Mouse (Mus musculus): ENCODE results near the gene Grhpr.
"Not testable (repeated sequence)": the region's sequence is repeated elsewhere in the genome, so short reads cannot be mapped to it uniquely, and the experiment has no call there.

The Grhpr gene

DNA sequence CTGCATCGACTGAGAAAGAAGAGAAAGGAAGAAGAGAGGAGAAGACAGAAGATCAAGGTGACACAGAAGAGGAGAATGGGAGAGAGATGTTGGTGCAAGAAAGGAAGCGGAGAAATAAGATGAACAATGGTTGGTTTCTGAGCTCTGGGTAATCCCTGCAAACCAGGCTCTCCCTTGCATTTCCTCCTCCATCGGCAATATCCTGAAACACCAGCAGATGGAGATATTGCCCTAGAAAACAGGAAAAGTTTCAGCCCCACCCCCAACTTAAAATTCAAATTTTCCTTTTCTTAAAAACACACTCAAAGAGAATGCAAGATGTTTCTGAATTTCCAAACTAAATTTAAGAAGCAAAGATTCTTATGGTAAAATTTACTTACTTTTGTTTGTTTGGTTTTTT is 34.4 kb downstream of the Grhpr start:
- peak; percentile 63 for DNase-seq (ENCODE audit: low spot score)

DNA sequence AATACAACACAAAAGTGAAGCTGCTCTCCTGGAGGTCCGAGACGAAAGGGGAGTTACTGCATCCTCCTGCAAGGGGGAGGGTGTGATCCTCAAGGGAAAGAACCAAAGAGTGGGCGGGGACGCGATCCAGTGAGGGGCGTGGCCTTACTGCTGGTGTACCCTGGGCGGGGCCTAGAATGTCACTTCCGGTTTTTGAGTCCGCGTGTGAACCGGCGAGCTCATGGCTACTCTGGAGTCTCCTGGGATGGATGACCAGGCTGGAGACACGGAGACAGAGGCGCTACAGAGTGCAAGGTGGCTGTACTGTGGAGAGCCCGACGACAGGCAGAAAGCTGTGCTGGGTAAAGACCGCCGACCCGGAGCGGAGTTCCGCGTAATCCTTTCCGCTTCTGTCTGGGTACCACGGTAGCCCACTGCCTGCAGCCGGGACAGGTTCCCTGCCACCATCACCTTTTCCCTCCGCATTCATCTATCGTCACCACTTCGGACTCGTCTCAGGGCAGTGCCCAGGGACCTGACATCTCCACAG is 37.3 kb downstream of the Grhpr start, which contains the start of gene Polr1e:
Polr1e (plus strand) TSS at position 132 of the 529 bp plus-strand sequence.
- peak; percentile 95 for DNase-seq (ENCODE audit: low spot score)

- peak; percentile 21 for DNase-seq (ENCODE audit: low spot score)
These were observed 37.8 kb downstream of the Grhpr start for GRCm38 (mm10) chr4:45019009-45019408.

DNA sequence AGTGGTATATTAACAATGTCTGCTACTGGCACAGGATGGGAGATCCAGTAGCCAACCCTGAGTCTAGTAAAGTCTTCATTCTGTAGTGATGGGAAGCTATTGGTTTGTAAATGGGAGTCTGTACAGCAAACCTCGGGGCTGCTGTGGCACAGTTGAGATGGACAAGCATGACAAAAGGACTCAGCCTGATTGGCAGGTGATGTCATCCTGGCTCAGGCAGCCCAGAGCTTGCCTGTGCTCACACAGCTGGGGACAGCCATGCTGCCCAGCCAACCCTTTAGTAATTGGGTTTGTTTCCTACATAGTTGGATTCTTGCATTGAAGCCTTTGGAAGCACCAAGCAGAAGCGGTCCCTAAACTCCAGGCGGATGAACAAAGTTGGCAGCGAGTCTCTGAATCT is 45.3 kb downstream of the Grhpr start:
- no peak for DNase-seq (ENCODE audit: low spot score)

DNA sequence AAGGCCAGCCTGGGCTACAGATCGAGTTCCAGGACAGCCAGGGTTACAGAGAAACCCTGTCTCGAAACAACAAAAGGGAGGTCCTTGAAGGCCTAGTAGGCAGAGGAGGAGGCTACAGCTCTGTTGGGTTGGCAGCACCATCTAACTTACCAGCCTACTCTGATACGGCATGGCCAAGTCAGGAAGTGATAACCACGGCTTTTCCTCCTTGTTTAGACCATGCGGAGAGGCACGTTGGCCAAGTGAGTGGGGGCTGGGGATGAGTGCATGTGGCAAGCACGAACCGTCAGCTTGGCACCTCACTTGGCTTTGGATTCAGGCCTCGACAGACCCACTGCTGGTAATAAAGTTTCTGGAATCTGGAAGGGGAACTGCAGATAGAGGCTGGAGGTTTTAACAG is 51.4 kb downstream of the Grhpr start:
- DNase-seq (ENCODE audit: low spot score), result no peak

- no peak for DNase-seq (ENCODE audit: low spot score)
These were observed 53.8 kb downstream of the Grhpr start for GRCm38 (mm10) chr4:45034693-45035628.

DNA sequence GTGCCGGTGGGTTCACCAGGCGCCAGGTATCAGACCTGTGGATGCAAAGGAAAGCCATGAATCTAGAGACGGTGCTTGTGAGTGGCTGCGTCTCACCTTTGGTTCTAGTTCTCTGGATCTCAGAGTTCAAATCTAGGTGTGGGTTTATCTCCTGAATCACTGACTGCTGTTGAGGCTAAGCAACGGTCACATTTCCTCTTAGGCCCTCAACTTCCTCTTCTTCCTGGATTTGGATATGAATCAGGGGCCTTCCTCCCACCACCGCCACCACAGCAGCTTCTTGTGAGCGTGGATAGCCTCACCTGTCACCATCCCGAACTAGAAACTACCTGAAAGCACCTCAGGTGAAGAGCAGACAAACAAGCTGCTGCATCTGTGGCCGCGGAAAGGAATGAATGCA is 54.9 kb downstream of the Grhpr start:
- DNase-seq (ENCODE audit: low spot score), result no peak

GRCm38 (mm10) chr4:45036571-45036970 is 55.4 kb downstream of the Grhpr start:
- no peak for DNase-seq (ENCODE audit: low spot score)

GRCm38 (mm10) chr4:45037455-45038410 is 56.5 kb downstream of the Grhpr start:
- no peak for DNase-seq (ENCODE audit: low spot score)

DNA sequence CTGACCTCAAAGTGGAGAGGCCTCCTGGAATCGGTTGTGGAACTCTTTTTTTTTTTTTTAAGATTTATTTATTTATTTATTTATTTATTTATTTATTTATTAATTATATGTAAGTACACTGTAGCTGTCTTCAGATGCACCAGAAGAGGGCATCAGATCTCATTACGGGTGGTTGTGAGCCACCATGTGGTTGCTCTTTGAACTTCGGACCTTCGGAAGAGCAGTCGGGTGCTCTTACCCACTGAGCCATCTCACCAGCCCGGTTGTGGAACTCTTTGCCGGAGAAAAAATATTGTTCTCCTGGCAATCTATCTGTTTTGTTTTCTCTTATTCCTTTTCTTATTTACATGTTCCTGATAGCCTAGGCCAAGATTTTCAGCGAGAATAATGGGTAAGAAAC is 57.7 kb downstream of the Grhpr start:
- DNase-seq (ENCODE audit: low spot score), result peak; percentile 26

DNA sequence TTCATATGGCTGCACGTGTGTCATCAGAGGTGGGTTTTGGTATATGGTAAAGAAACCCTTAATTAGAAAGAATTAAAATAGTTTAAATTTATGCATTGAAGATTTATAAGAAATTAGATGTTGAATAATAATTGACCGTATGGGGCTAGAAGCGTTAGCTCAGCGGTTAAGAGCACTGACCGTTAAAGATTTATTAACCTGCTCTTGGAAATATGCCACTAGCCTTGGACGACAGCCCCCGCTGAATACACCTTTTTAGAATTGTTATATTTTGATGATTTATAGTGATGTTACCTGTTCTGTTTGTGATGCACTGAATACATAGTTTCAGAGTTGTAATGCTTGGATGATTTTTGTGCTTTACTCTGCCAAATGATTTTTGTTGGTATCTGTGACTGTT is 58.4 kb downstream of the Grhpr start:
- DNase-seq (ENCODE audit: low spot score), result not testable (repeated sequence)

All from MN1 (cell line).